Mouse (Mus musculus) embryonic fibroblast, embryonic 13.5 days (primary cell): Measurements from ENCODE around the gene Tut4. TPM values are rescaled to one million over a fixed set of nuclear protein-coding genes. Genes with fewer than 3 reads are reported as not detected.

Experiments
- H3K27ac ChIP-seq: 2 replicates; pipeline ENCODE4 v1.5.1; 2012; ENCODE audit warnings: low read length, control low read depth, inconsistent platforms; ENCODE audit not compliant: insufficient read depth
- H3K4me1 ChIP-seq: 2 replicates; pipeline ENCODE4 v1.6.1; 2011; ENCODE audit warnings: low read length; ENCODE audit not compliant: control insufficient read depth, insufficient read depth
- H3K4me3 ChIP-seq: 2 replicates; pipeline ENCODE4 v1.5.1; 2011; ENCODE audit warnings: mild to moderate bottlenecking, control low read depth, low read length; ENCODE audit not compliant: insufficient read depth
- CTCF ChIP-seq: IDR thresholded peaks from 2 replicates; pipeline ENCODE4 v1.5.1; 2011; ENCODE audit warnings: mild to moderate bottlenecking, control low read depth, low read length, moderate library complexity, borderline replicate concordance; ENCODE audit not compliant: insufficient read depth
- POLR2A ChIP-seq: IDR thresholded peaks from 2 replicates; pipeline ENCODE4 v1.6.1; 2011; ENCODE audit warnings: low read depth, mild to moderate bottlenecking, control low read depth, low read length, moderate library complexity
- polyA plus RNA-seq: library from polyadenylated mRNA; stranded (reverse); fragments of >200 nt; gene quantifications from 2 replicates; pipeline ENCODE4 v1.2.4, GENCODE M21; 2011; ENCODE audit warnings: low read depth; ENCODE audit not compliant: missing spikeins, insufficient read length

The Tut4 gene
- 32.3 and 45.1 TPM in 2 replicates for polyA plus RNA-seq

GRCm38 (mm10) chr4:108459231-108460155 is at the start of gene Tut4:
Tut4 (plus strand) TSS chr4:108459426.
- H3K4me3 ChIP-seq: peak within 1 kb of the TSS; percentile 66
- peak within 1 kb of the TSS; percentile 55 for H3K27ac ChIP-seq

GRCm38 (mm10) chr4:108424587-108424986 is 34.6 kb upstream of the Tut4 start:
- no peak overlapping the region for H3K4me3 ChIP-seq
- no peak overlapping the region for H3K27ac ChIP-seq
- peaks cover 3% of the 10 kb centered on the region; the same call in 1 of the 2 replicates for H3K4me1 ChIP-seq
- TF ChIP-seq CTCF (no peak), POLR2A (no peak)

More at GRCm38 (mm10) chr4:108459231-108460155, at the start of gene Tut4:
- peaks cover 6% of the 10 kb centered on the region for H3K4me1 ChIP-seq
- TF ChIP-seq POLR2A: peak; percentile 64
- TF ChIP-seq CTCF: no peak

- no peak for TF ChIP-seq CTCF
- no peak for TF ChIP-seq POLR2A
- Histone ChIP-seq H3K4me1 (peaks cover 3% of the 10 kb centered on the region; the same call in 1 of the 2 replicates), H3K4me3 (no peak overlapping the region), H3K27ac (no peak overlapping the region)
These were observed 31.4 kb upstream of the Tut4 start for GRCm38 (mm10) chr4:108427719-108428340.

- Histone ChIP-seq H3K4me3 (no peak overlapping the region), H3K27ac (no peak overlapping the region), H3K4me1 (peaks cover 3% of the 10 kb centered on the region; the same call in 1 of the 2 replicates)
- TF ChIP-seq POLR2A: no peak
- no peak for TF ChIP-seq CTCF
These were observed 30.9 kb upstream of the Tut4 start for GRCm38 (mm10) chr4:108428341-108428721.

- TF ChIP-seq POLR2A (no peak), CTCF (no peak)
- H3K4me1 ChIP-seq: no peaks in the 10 kb centered on the region
- H3K4me3 ChIP-seq: no peak overlapping the region
- H3K27ac ChIP-seq: no peak overlapping the region
These were observed 28.3 kb upstream of the Tut4 start for GRCm38 (mm10) chr4:108430656-108431560.

- Histone ChIP-seq H3K4me3 (no peak overlapping the region), H3K4me1 (no peaks in the 10 kb centered on the region), H3K27ac (no peak overlapping the region)
- no peak for TF ChIP-seq POLR2A
- no peak for TF ChIP-seq CTCF
These were observed 27.7 kb upstream of the Tut4 start for GRCm38 (mm10) chr4:108431561-108431936.

- H3K4me3 ChIP-seq: no peak overlapping the region
- no peak overlapping the region for H3K27ac ChIP-seq
- no peaks in the 10 kb centered on the region for H3K4me1 ChIP-seq
- TF ChIP-seq CTCF (no peak), POLR2A (no peak)
These were observed 25.9 kb upstream of the Tut4 start for GRCm38 (mm10) chr4:108433341-108433740.

- H3K4me3 ChIP-seq: no peak overlapping the region
- no peak for TF ChIP-seq POLR2A
- TF ChIP-seq CTCF: no peak
- H3K27ac ChIP-seq: no peak overlapping the region
- H3K4me1 ChIP-seq: no peaks in the 10 kb centered on the region
These were observed 25.0 kb upstream of the Tut4 start for GRCm38 (mm10) chr4:108434221-108434620.

- Histone ChIP-seq H3K4me1 (no peaks in the 10 kb centered on the region), H3K27ac (no peak overlapping the region), H3K4me3 (no peak overlapping the region)
- TF ChIP-seq POLR2A: no peak
These were observed 24.4 kb upstream of the Tut4 start for GRCm38 (mm10) chr4:108434781-108435180.
